Mouse (Mus musculus): ENCODE measurements around the gene Faf2. TPM values are rescaled to one million over a fixed set of nuclear protein-coding genes. Genes with fewer than 3 reads are reported as not detected.

Faf2 gene
- polyA plus RNA-seq (2012; rRNA removed) = 26.3 and 27.9 TPM in 2 replicates

DNA sequence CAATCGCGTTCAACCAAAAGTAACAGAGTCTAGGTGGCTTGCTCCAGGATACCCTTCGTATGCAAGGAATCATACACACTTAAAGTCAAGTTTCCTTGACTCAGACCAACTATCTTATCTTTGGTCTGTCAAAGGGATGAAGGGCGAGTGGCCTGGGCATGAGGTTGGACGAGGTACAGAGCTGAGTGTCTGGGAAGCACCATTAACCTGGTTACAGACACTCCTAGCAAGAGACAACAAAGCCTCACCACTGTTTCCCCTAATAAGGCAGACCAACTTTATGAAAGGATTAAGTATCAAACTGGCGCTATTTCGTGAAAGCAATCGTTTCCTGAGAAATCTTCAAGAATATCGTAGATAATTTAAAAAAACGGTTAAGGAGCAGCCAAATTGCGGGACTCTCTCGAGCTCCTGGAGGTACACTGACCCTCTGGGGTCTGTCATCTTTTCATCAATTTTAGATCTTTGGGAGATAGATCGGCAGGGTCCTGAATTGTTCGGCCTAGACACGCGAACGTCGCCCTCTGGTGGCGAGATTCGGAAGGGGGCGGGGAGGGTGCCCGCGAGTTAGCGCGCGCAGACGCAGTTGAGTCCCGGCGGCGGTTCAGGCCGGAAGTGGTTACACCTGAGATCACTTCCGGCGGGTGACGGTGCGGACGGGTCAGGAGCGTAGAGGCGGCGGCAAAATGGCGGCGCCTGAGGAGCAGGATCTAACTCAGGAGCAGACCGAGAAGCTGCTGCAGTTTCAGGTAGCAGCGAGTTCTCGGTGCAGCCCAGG, at the start of gene Faf2:
TSS of gene Faf2 (plus strand) at position 630 of the 778 bp plus-strand sequence.
- WGBS = 10% methylated on average over 44 of the region's 44 CpGs
- peak within 1 kb of the TSS; percentile 93 for H3K4me3 ChIP-seq (ENCODE audit: insufficient read depth, low read depth, low read length)
- peaks cover 3% of the 10 kb centered on the region; the same call in 1 of the 2 replicates for H3K4me1 ChIP-seq (ENCODE audit: control insufficient read depth, insufficient read depth, low read length)
- H3K27ac ChIP-seq (ENCODE audit: insufficient read depth, low read depth, low read length) = peak within 1 kb of the TSS; percentile 85
- peak; percentile 89 for TF ChIP-seq CTCF (conservative IDR thresholded peaks at IDR 0.05; ENCODE audit: insufficient read depth, insufficient read length, low read depth, low read length)
- TF ChIP-seq POLR2A (IDR thresholded peaks at IDR 0.05; ENCODE audit: low read depth, low read length) = peak; percentile 65
- peak; percentile 99 for DNase-seq
- no peaks in the 10 kb centered on the region for H3K36me3 ChIP-seq (ENCODE audit: control insufficient read depth, insufficient read depth, low read length)
- H3K27me3 ChIP-seq (replicated peaks; ENCODE audit: control insufficient read depth, insufficient read depth, low read length) = no peaks in the 10 kb centered on the region

DNA sequence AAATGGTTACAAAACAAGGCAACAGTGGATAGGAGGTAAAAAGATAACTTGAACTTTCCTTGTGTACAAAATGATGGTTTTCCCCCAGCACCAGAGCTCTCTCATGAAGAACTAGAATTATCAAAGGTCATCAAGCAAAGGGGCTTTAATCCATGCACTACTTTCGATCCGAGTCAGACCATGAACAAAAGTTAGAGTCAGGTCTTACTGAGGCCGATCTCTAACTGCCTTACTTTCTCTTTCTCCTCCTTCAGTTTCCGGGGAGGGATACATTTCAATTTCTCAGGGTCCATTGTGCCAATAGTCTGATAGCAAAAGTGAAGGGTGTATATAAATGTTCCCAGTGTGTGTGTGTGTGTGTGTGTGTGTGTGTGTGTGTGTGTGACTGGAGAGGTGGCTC, 49.0 kb upstream of the Faf2 start:
- no peak overlapping the region for H3K4me3 ChIP-seq (ENCODE audit: insufficient read depth, low read depth, low read length)
- no peaks in the 10 kb centered on the region for H3K27me3 ChIP-seq (replicated peaks; ENCODE audit: control insufficient read depth, insufficient read depth, low read length)
- 87% methylated on average over 4 of the region's 4 CpGs for WGBS
- H3K4me1 ChIP-seq (ENCODE audit: control insufficient read depth, insufficient read depth, low read length) = peaks cover 16% of the 10 kb centered on the region
- DNase-seq = no peak
- TF ChIP-seq CTCF (conservative IDR thresholded peaks at IDR 0.05; ENCODE audit: insufficient read depth, insufficient read length, low read depth, low read length) (no peak), POLR2A (IDR thresholded peaks at IDR 0.05; ENCODE audit: low read depth, low read length) (no peak)
- H3K27ac ChIP-seq (ENCODE audit: insufficient read depth, low read depth, low read length) = no peak overlapping the region
- no peaks in the 10 kb centered on the region for H3K36me3 ChIP-seq (ENCODE audit: control insufficient read depth, insufficient read depth, low read length)

GRCm38 (mm10) chr13:54574854-54575481, 46.6 kb upstream of the Faf2 start, which contains the start of gene Arl10:
Arl10 (plus strand) TSS chr13:54575015.
- H3K27me3 ChIP-seq (replicated peaks; ENCODE audit: control insufficient read depth, insufficient read depth, low read length) = no peaks in the 10 kb centered on the region
- DNase-seq = peak; percentile 85
- H3K27ac ChIP-seq (ENCODE audit: insufficient read depth, low read depth, low read length) = peak within 1 kb of the TSS; percentile 81
- under 1% methylated on average over 55 of the region's 55 CpGs for WGBS
- H3K36me3 ChIP-seq (ENCODE audit: control insufficient read depth, insufficient read depth, low read length) = no peaks in the 10 kb centered on the region
- H3K4me1 ChIP-seq (ENCODE audit: control insufficient read depth, insufficient read depth, low read length) = peaks cover 10% of the 10 kb centered on the region; the same call in 1 of the 2 replicates
- H3K4me3 ChIP-seq (ENCODE audit: insufficient read depth, low read depth, low read length) = peak within 1 kb of the TSS; percentile 80
- TF ChIP-seq POLR2A (IDR thresholded peaks at IDR 0.05; ENCODE audit: low read depth, low read length) = peak; percentile 25
- TF ChIP-seq CTCF (conservative IDR thresholded peaks at IDR 0.05; ENCODE audit: insufficient read depth, insufficient read length, low read depth, low read length) = 0 out of 2 replicates have a peak, but pooled peaks have one; percentile 21

DNA sequence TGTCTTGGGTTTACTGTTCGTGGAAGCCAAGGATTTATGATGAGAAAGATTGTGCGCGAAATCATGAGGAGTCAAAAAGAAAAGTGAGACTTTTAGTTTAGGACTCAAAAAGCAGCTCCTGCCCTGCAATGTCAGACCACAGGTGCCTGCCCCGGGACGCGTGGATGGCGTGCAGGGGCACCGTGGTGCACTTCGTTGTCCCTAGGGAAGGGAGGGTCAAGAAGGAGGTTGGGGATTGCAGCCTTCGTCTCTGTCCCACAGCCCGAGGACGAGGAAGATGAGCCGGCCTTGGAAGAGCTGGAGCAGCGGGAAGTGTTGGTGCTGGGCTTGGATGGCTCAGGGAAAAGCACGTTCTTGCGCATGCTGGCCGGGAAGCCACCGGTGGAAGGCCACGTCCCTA, 46.1 kb upstream of the Faf2 start:
- H3K4me3 ChIP-seq (ENCODE audit: insufficient read depth, low read depth, low read length) = peak overlapping the region; percentile 80
- H3K4me1 ChIP-seq (ENCODE audit: control insufficient read depth, insufficient read depth, low read length) = peaks cover 10% of the 10 kb centered on the region; the same call in 1 of the 2 replicates
- H3K27ac ChIP-seq (ENCODE audit: insufficient read depth, low read depth, low read length) = peak overlapping the region; percentile 81
- 5% methylated on average over 19 of the region's 19 CpGs for WGBS
- H3K36me3 ChIP-seq (ENCODE audit: control insufficient read depth, insufficient read depth, low read length) = no peaks in the 10 kb centered on the region
- no peak for DNase-seq
- no peaks in the 10 kb centered on the region for H3K27me3 ChIP-seq (replicated peaks; ENCODE audit: control insufficient read depth, insufficient read depth, low read length)
- TF ChIP-seq CTCF (conservative IDR thresholded peaks at IDR 0.05; ENCODE audit: insufficient read depth, insufficient read length, low read depth, low read length) (no peak), POLR2A (IDR thresholded peaks at IDR 0.05; ENCODE audit: low read depth, low read length) (no peak)

GRCm38 (mm10) chr13:54577652-54578507, 43.7 kb upstream of the Faf2 start:
- 86% methylated on average over 21 of the region's 21 CpGs for WGBS
- no peak overlapping the region for H3K4me3 ChIP-seq (ENCODE audit: insufficient read depth, low read depth, low read length)

DNA sequence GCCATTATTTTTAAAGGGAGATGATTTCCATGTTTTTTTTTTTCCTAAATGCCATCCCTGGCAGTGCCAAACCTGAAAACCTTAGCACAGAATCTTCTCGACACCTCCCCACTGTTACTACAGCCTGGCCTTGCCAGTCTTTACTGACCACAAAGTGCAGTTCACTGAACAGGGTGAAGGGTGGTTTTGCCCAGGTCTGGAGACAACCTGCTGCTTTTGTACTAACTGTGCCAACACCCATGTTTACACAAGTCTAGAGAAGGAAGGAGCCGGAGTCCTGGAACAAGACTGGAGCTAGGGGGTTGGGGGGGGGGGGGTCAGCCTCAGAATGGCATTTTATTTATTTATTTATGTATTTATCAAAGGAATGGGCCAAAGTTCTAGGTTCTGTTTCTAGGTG, 40.2 kb upstream of the Faf2 start:
- Histone ChIP-seq H3K27ac (ENCODE audit: insufficient read depth, low read depth, low read length) (0 out of 2 replicates have a peak overlapping the region, but pooled peaks have one; percentile 1), H3K36me3 (ENCODE audit: control insufficient read depth, insufficient read depth, low read length) (no peaks in the 10 kb centered on the region), H3K27me3 (replicated peaks; ENCODE audit: control insufficient read depth, insufficient read depth, low read length) (no peaks in the 10 kb centered on the region), H3K4me3 (ENCODE audit: insufficient read depth, low read depth, low read length) (no peak overlapping the region), H3K4me1 (ENCODE audit: control insufficient read depth, insufficient read depth, low read length) (peaks cover 7% of the 10 kb centered on the region; the same call in 1 of the 2 replicates)
- WGBS = 29% methylated on average over 2 of the region's 2 CpGs
- TF ChIP-seq CTCF (conservative IDR thresholded peaks at IDR 0.05; ENCODE audit: insufficient read depth, insufficient read length, low read depth, low read length) = no peak
- TF ChIP-seq POLR2A (IDR thresholded peaks at IDR 0.05; ENCODE audit: low read depth, low read length) = no peak
- peak; percentile 51 for DNase-seq

More at GRCm38 (mm10) chr13:54577652-54578507, 43.7 kb upstream of the Faf2 start:
- Histone ChIP-seq H3K4me1 (ENCODE audit: control insufficient read depth, insufficient read depth, low read length) (peaks cover 16% of the 10 kb centered on the region; the same call in 1 of the 2 replicates), H3K36me3 (ENCODE audit: control insufficient read depth, insufficient read depth, low read length) (no peaks in the 10 kb centered on the region), H3K27ac (ENCODE audit: insufficient read depth, low read depth, low read length) (no peak overlapping the region), H3K27me3 (replicated peaks; ENCODE audit: control insufficient read depth, insufficient read depth, low read length) (no peaks in the 10 kb centered on the region)
- TF ChIP-seq POLR2A (IDR thresholded peaks at IDR 0.05; ENCODE audit: low read depth, low read length) (no peak), CTCF (conservative IDR thresholded peaks at IDR 0.05; ENCODE audit: insufficient read depth, insufficient read length, low read depth, low read length) (no peak)
- no peak for DNase-seq
